Mouse (Mus musculus): ENCODE measurements around the gene Hspa1l. TPM values are rescaled to one million over a fixed set of nuclear protein-coding genes. Genes with fewer than 3 reads are reported as not detected.
"Not testable (repeated sequence)": the region's sequence is repeated elsewhere in the genome, so short reads cannot be mapped to it uniquely, and the experiment has no call there.

Hspa1l gene
- polyA plus RNA-seq, 1 experiment from 2014 or later = 0.46 TPM

- H3K9ac ChIP-seq = peak within 1 kb of the TSS; percentile 91
- peak; percentile 88 for ATAC-seq (ENCODE audit: insufficient number of reproducible peaks, low FRiP score, low TSS enrichment, low read depth)
- no peaks in the 10 kb centered on the region for H3K9me3 ChIP-seq
- H3K36me3 ChIP-seq = peaks cover 19% of the 10 kb centered on the region
- peak within 1 kb of the TSS; percentile 83 for H3K4me2 ChIP-seq
- H3K27ac ChIP-seq = peak within 1 kb of the TSS; percentile 100
- WGBS = under 1% methylated on average over 58 of the region's 58 CpGs
- peaks cover 21% of the 10 kb centered on the region for H3K4me1 ChIP-seq
- peak within 1 kb of the TSS; percentile 87 for H3K4me3 ChIP-seq
- H3K27me3 ChIP-seq = no peaks in the 10 kb centered on the region
Measured at GRCm38 (mm10) chr17:34981690-34982180, 9.2 kb downstream of the Hspa1l start, which contains the start of gene Lsm2. Gene Lsm2 (plus strand): TSS chr17:34981862.

- peak overlapping the region; percentile 100 for H3K27ac ChIP-seq
- H3K4me2 ChIP-seq = peak overlapping the region; percentile 83
- no peaks in the 10 kb centered on the region for H3K9me3 ChIP-seq
- no peaks in the 10 kb centered on the region for H3K27me3 ChIP-seq
- ATAC-seq (ENCODE audit: insufficient number of reproducible peaks, low FRiP score, low TSS enrichment, low read depth) = no peak
- H3K4me1 ChIP-seq = peaks cover 21% of the 10 kb centered on the region
- 0% methylated on average over 15 of the region's 15 CpGs for WGBS
- peaks cover 19% of the 10 kb centered on the region for H3K36me3 ChIP-seq
- H3K4me3 ChIP-seq = peak overlapping the region; percentile 87
- H3K9ac ChIP-seq = peak overlapping the region; percentile 91
Measured at GRCm38 (mm10) chr17:34982328-34982727, 9.8 kb downstream of the Hspa1l start.

GRCm38 (mm10) chr17:34984218-34984617, 11.7 kb downstream of the Hspa1l start:
- no peak overlapping the region for H3K9ac ChIP-seq
- H3K27me3 ChIP-seq = no peaks in the 10 kb centered on the region
- H3K9me3 ChIP-seq = no peaks in the 10 kb centered on the region
- H3K4me2 ChIP-seq = no peak overlapping the region
- H3K36me3 ChIP-seq = peaks cover 24% of the 10 kb centered on the region
- peaks cover 21% of the 10 kb centered on the region for H3K4me1 ChIP-seq
- H3K4me3 ChIP-seq = no peak overlapping the region
- no peak for ATAC-seq (ENCODE audit: insufficient number of reproducible peaks, low FRiP score, low TSS enrichment, low read depth)
- WGBS = 74% methylated on average over 2 of the region's 2 CpGs
- H3K27ac ChIP-seq = no peak overlapping the region

- H3K27me3 ChIP-seq = no peaks in the 10 kb centered on the region
- H3K27ac ChIP-seq = no peak overlapping the region
- no peak overlapping the region for H3K4me3 ChIP-seq
- no peaks in the 10 kb centered on the region for H3K9me3 ChIP-seq
- ATAC-seq (ENCODE audit: insufficient number of reproducible peaks, low FRiP score, low TSS enrichment, low read depth) = no peak
- no peak overlapping the region for H3K9ac ChIP-seq
- peaks cover 35% of the 10 kb centered on the region; the same call in 1 of the 2 replicates for H3K36me3 ChIP-seq
- H3K4me2 ChIP-seq = no peak overlapping the region
- H3K4me1 ChIP-seq = peaks cover 11% of the 10 kb centered on the region
Measured at GRCm38 (mm10) chr17:34994751-34995150, 22.2 kb downstream of the Hspa1l start.

DNA sequence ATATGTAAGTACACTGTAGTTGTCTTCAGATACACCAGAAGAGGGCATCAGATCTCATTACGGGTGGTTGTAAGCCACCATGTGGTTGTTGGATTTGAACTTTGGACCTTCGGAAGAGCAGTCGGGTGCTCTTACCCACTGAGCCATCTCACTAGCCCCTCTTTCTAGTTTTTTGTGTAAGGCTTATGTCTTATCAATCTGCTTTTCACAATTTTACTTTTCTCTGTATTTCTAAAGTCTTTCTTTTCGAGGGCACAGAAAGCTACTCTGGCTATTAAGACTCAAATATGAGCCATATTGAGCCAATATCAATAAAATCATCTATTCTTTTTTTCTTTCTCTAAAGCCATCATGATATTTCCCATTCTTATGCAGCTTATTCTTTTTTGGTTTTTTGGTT, 22.7 kb downstream of the Hspa1l start:
- peaks cover 35% of the 10 kb centered on the region; the same call in 1 of the 2 replicates for H3K36me3 ChIP-seq

GRCm38 (mm10) chr17:34995927-34996326, 23.4 kb downstream of the Hspa1l start:
- not testable (repeated sequence) for ATAC-seq (ENCODE audit: insufficient number of reproducible peaks, low FRiP score, low TSS enrichment, low read depth)
- H3K36me3 ChIP-seq = peaks cover 35% of the 10 kb centered on the region; the same call in 1 of the 2 replicates
- peaks cover 15% of the 10 kb centered on the region for H3K4me1 ChIP-seq

More for the DNA sequence above, 22.7 kb downstream of the Hspa1l start:
- H3K9ac ChIP-seq; H3K4me3 ChIP-seq; H3K4me2 ChIP-seq; H3K9me3 ChIP-seq; H3K27ac ChIP-seq; ATAC-seq (ENCODE audit: insufficient number of reproducible peaks, low FRiP score, low TSS enrichment, low read depth); H3K27me3 ChIP-seq: not testable (repeated sequence)
- 88% methylated on average over 4 of the region's 4 CpGs for WGBS
- H3K4me1 ChIP-seq = peaks cover 15% of the 10 kb centered on the region

GRCm38 (mm10) chr17:34996411-34997141, 24.1 kb downstream of the Hspa1l start:
- 92% methylated on average over 13 of the region's 14 CpGs for WGBS
- no peaks in the 10 kb centered on the region for H3K9me3 ChIP-seq

More at GRCm38 (mm10) chr17:34995927-34996326, 23.4 kb downstream of the Hspa1l start:
- not testable (repeated sequence) for H3K4me3 ChIP-seq, H3K4me2 ChIP-seq, H3K27me3 ChIP-seq, H3K9me3 ChIP-seq, H3K27ac ChIP-seq, H3K9ac ChIP-seq
- WGBS = 95% methylated on average over 4 of the region's 4 CpGs

DNA sequence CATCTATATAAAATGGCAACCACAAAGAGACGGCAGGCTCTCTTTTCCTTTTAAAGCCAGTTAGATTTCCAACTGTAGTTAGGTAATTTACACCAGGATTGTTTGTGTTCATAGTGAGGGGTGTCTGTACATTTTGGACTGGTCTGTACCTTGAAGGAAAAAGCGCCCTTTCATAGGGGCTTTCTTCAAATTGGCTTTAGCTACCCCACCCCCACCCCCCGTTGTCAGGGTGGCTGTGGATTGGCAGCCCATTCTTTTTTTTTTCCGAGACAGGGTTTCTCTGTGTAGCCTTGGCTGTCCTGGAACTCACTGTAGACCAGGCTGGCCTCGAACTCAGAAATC, 24.6 kb downstream of the Hspa1l start:
- H3K4me2 ChIP-seq = no peak overlapping the region
- H3K4me3 ChIP-seq = no peak overlapping the region
- H3K27ac ChIP-seq = no peak overlapping the region
- H3K27me3 ChIP-seq = no peaks in the 10 kb centered on the region
- H3K9me3 ChIP-seq = no peaks in the 10 kb centered on the region
- H3K36me3 ChIP-seq = peaks cover 25% of the 10 kb centered on the region; the same call in 1 of the 2 replicates
- no peak for ATAC-seq (ENCODE audit: insufficient number of reproducible peaks, low FRiP score, low TSS enrichment, low read depth)
- no peak overlapping the region for H3K9ac ChIP-seq
- H3K4me1 ChIP-seq = peaks cover 19% of the 10 kb centered on the region
- 92% methylated on average over 5 of the region's 5 CpGs for WGBS

More at GRCm38 (mm10) chr17:34996411-34997141, 24.1 kb downstream of the Hspa1l start:
- H3K4me2 ChIP-seq = no peak overlapping the region
- H3K9ac ChIP-seq = no peak overlapping the region
- peaks cover 30% of the 10 kb centered on the region; the same call in 1 of the 2 replicates for H3K36me3 ChIP-seq
- ATAC-seq (ENCODE audit: insufficient number of reproducible peaks, low FRiP score, low TSS enrichment, low read depth) = no peak
- no peaks in the 10 kb centered on the region for H3K27me3 ChIP-seq
- no peak overlapping the region for H3K27ac ChIP-seq
- no peak overlapping the region for H3K4me3 ChIP-seq
- H3K4me1 ChIP-seq = peaks cover 15% of the 10 kb centered on the region

DNA sequence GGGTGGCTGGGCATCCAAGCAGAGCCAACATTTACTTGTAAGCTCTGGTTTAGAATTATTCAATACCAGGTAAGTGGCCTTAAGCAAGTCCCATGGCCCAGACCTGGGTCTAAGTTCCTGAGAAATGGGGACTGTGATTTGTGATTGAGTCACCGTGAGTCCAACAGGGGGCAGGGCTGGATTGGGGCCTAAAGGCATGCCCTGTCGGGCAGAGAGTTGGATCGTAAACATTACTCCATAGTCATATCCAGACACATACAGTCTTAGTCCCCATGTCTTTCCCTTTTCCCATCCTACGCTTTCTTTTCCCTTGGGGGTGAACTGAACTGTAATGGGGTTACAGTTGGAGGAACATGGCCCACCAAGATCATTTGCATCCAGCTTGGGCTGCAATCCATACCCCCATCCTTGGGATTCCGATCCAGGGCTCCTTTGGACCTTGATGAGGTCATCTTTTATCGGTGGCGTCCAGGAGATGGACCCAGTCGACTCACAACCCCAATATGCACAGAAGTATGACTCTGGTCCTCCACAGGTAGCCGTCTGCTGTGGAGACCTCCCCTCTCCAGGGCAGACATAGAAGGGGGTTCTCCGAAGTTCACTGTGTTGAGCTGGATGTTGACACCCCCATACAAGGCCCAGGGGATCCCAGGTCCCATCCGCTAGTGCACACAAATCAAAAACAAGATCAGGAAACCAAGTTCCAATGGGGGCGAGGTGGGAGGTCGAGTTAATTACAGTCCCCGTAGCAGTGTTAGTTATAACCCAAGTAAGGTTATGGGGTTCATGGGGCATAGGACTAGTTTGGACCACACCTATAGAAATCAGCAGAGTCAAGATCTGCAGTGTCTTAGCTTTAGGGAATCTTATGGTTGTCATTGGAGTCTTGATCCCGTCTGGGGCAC, 26.3 kb downstream of the Hspa1l start:
- peak overlapping the region; percentile 93 for H3K4me3 ChIP-seq
- H3K9me3 ChIP-seq = no peaks in the 10 kb centered on the region
- H3K36me3 ChIP-seq = peaks cover 24% of the 10 kb centered on the region; the same call in 1 of the 2 replicates
- WGBS = 87% methylated on average over 15 of the region's 15 CpGs
- no peak for ATAC-seq (ENCODE audit: insufficient number of reproducible peaks, low FRiP score, low TSS enrichment, low read depth)
- H3K4me2 ChIP-seq = peak overlapping the region; percentile 95; the same call in 1 of the 2 replicates
- no peaks in the 10 kb centered on the region for H3K27me3 ChIP-seq
- 0 out of 2 replicates have a peak overlapping the region, but pooled peaks have one; percentile 28 for H3K9ac ChIP-seq
- no peak overlapping the region for H3K27ac ChIP-seq
- H3K4me1 ChIP-seq = peaks cover 33% of the 10 kb centered on the region

DNA sequence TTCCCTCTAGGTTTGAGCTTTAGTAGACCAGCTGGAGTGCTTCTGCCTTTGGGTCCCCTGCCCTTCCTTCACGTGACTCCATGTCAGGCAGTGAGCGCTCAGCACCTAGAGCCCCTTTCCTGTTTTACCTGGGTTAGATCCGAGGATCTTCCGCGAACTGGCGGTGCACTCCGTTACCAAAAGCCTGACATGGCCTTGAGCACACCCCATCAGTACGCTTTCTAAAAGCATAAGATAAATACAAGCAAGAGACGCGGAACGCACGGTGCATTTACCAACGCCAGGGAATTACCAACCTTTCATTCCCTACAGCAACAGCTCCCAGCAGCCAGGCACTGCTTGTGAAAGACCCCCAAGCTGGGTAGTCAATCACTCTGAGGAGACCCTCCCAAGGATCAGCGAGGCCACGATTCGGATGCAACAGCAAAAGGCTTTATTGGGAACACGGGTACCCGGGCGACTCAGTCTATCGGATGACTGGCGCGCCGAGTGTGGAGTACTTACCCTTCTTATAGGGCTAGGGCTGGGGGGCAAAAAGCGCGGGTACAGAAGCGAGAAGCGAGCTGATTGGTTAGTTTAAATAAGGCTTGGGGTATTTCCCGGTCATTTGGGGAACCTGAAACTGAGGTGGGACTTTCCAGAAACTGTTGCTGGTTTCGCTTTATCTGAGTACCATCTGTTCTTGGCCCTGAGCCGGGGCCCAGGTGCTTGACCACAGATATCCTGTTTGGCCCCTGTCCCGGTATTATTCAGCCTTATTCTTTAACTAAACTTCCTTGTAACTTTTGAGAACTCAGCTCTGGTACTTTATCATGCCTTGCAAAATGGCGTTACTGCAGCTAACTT, 27.6 kb downstream of the Hspa1l start:
- 19% methylated on average over 30 of the region's 32 CpGs for WGBS
- not testable (repeated sequence) for H3K27me3 ChIP-seq; ATAC-seq (ENCODE audit: insufficient number of reproducible peaks, low FRiP score, low TSS enrichment, low read depth); H3K9me3 ChIP-seq
- peak overlapping the region; percentile 94 for H3K9ac ChIP-seq
- H3K4me3 ChIP-seq = peak overlapping the region; percentile 93
- H3K36me3 ChIP-seq = peaks cover 36% of the 10 kb centered on the region
- H3K27ac ChIP-seq = peak overlapping the region; percentile 99
- peaks cover 33% of the 10 kb centered on the region for H3K4me1 ChIP-seq
- H3K4me2 ChIP-seq = peak overlapping the region; percentile 95

All from limb, embryonic 15.5 days (tissue).